Mouse (Mus musculus) hindbrain, embryonic 11.5 days (tissue): ENCODE data around the gene Hlx. TPM values are rescaled to one million over a fixed set of nuclear protein-coding genes. Genes with fewer than 3 reads are reported as not detected.

Source experiments
- ATAC-seq: fragments of 200-750 bp; cut with Nextera tagmentation; 2 replicates; pipeline ENCODE4 v1.8.0; 2017; ENCODE audit warnings: mild to moderate bottlenecking, moderate TSS enrichment, moderate library complexity; ENCODE audit not compliant: low FRiP score
- DNase-seq: peaks from one replicate; pipeline ENCODE4 v3.0.0-alpha.2; 2015; ENCODE audit warnings: low spot score
- H3K27ac ChIP-seq: fragments of 300-500 bp; sonication (generic); 2 replicates; pipeline ENCODE4 v1.5.1; 2014; ENCODE audit warnings: mild to moderate bottlenecking, low read depth, low read length
- H3K27me3 ChIP-seq: fragments of 300-500 bp; sonication (generic); 2 replicates; pipeline ENCODE4 v1.6.1; 2014; ENCODE audit warnings: mild to moderate bottlenecking, low read length, moderate library complexity, mixed read lengths; ENCODE audit not compliant: control insufficient read depth, insufficient read depth
- H3K36me3 ChIP-seq: fragments of 300-500 bp; sonication (generic); 2 replicates; pipeline ENCODE4 v1.6.1; 2014; ENCODE audit warnings: mild to moderate bottlenecking, low read length, moderate library complexity, mixed read lengths; ENCODE audit not compliant: control insufficient read depth, insufficient read depth
- H3K4me1 ChIP-seq: fragments of 300-500 bp; sonication (generic); replicated peaks from 2 replicates; pipeline ENCODE4 v1.6.1; 2014; ENCODE audit warnings: low read length, mixed read lengths; ENCODE audit not compliant: control insufficient read depth, insufficient read depth
- H3K4me2 ChIP-seq: fragments of 300-500 bp; sonication (generic); replicated peaks from 2 replicates; pipeline ENCODE4 v1.6.1; 2014; ENCODE audit warnings: mild to moderate bottlenecking, low read depth, low read length
- H3K4me3 ChIP-seq: fragments of 300-500 bp; sonication (generic); 2 replicates; pipeline ENCODE4 v1.5.1; 2014; ENCODE audit warnings: low read depth, low read length
- H3K9ac ChIP-seq: fragments of 300-500 bp; sonication (generic); 2 replicates; pipeline ENCODE4 v1.6.1; 2014; ENCODE audit warnings: low read depth, low read length
- H3K9me3 ChIP-seq: fragments of 300-500 bp; sonication (generic); 2 replicates; pipeline ENCODE4 v1.6.1; 2016; ENCODE audit warnings: low read length; ENCODE audit not compliant: control insufficient read depth
- WGBS: fragments of 180-500 bp; shearing (Covaris S2); extraction: QIAGEN DNeasy Blood & Tissue Kit; methylation state at CpG from one replicate; pipeline ENCODE4 v1.1.7; 2014; 5-methylcytosine and 5-hydroxymethylcytosine counted together
- polyA plus RNA-seq: library from polyadenylated mRNA; unstranded; fragments of >200 nt; fragmentation: Nextera tagmentation; extraction: Ambion mirVana; gene quantifications from 2 replicates; pipeline ENCODE4 v1.2.1, GENCODE M21; 2014

Hlx gene
- polyA plus RNA-seq, 1 experiment from 2014 or later: 3.9 TPM

DNA sequence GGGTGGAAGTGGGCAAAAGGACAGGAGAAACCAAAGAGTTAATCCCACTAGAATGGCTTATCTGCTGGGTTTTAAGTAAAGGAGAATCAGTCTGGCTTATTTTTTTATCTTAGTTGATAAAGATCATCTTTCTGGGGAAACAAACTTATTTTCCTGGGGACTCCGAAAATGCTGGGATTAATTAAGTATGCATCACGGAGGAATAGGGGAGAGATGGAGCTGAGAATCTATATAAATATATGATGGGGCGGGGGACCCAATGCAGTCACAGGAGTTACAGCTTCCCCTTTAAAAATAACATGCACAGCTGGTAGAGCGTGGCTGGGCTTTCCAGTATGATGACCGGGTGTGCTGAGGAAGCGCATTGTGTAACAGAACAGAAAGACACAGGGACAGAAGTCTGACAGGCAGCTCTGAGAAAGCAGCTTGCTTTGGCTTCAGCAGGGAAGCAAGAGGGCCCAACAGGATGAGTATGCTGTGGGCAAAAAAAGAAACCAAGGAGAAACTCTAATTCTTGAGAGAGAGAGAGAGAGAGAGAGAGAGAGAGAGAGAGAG, 3.8 kb downstream of the Hlx start:
- DNase-seq: peak; percentile 52

DNA sequence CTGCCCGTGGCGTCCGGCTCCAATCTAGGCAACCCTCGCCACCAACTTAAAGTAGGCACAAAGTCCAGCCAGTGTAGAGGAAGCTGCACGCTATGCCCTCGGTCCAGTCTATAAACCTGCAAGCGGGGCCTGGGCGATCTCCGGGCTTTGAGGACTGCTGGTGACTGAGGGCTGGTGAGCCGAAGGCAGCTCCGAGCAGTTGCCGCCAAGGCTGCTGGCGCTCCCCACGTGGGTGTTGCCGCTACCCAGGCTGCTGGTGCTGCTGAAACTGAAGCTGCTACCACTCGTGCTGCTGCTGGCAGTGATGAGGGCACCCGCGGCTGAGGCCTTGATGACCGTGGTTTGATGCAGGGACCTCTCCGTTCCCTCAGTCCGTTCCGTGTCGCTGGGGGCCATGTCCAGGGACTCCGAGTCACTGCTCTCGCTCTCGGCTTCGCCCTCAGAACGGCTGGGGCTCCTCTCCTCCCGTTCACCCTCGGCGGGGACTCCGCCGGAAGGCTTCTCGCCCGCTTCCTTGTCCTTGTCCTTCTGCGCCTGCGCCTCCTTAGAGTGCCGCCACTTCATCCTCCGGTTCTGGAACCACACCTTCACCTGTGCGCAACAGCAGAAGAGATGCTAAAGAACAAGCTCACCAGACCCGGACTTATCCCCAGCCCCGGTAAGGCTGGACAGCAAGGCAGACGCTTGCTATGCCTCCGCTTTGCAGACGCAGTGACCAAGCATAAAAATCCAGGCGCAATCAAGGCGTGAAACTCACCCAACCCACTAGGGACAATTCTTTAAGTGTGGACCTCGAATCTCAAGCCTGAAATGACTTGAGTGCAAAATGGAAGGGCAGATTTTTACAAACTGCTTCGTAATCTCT, 4.8 kb downstream of the Hlx start:
- H3K27ac ChIP-seq: no peak overlapping the region
- H3K36me3 ChIP-seq: no peaks in the 10 kb centered on the region
- peaks cover 16% of the 10 kb centered on the region; the same call in 1 of the 2 replicates for H3K4me1 ChIP-seq
- peaks cover 89% of the 10 kb centered on the region for H3K27me3 ChIP-seq
- H3K4me3 ChIP-seq: peak overlapping the region; percentile 27
- 0 out of 2 replicates have a peak, but pooled peaks have one; percentile 36 for ATAC-seq
- H3K9me3 ChIP-seq: no peaks in the 10 kb centered on the region
- H3K4me2 ChIP-seq: peak overlapping the region; percentile 44
- H3K9ac ChIP-seq: peak overlapping the region; percentile 42
- WGBS: 2% methylated on average over 49 of the region's 49 CpGs
- DNase-seq: peak; percentile 72

More for the DNA sequence above, 3.8 kb downstream of the Hlx start:
- H3K36me3 ChIP-seq: no peaks in the 10 kb centered on the region
- peaks cover 86% of the 10 kb centered on the region for H3K27me3 ChIP-seq
- no peak for ATAC-seq
- H3K4me2 ChIP-seq: no peak overlapping the region
- WGBS: 2% methylated on average over 6 of the region's 6 CpGs
- H3K4me1 ChIP-seq: peaks cover 18% of the 10 kb centered on the region; the same call in 1 of the 2 replicates
- H3K9ac ChIP-seq: no peak overlapping the region
- H3K4me3 ChIP-seq: no peak overlapping the region
- no peaks in the 10 kb centered on the region for H3K9me3 ChIP-seq
- no peak overlapping the region for H3K27ac ChIP-seq

DNA sequence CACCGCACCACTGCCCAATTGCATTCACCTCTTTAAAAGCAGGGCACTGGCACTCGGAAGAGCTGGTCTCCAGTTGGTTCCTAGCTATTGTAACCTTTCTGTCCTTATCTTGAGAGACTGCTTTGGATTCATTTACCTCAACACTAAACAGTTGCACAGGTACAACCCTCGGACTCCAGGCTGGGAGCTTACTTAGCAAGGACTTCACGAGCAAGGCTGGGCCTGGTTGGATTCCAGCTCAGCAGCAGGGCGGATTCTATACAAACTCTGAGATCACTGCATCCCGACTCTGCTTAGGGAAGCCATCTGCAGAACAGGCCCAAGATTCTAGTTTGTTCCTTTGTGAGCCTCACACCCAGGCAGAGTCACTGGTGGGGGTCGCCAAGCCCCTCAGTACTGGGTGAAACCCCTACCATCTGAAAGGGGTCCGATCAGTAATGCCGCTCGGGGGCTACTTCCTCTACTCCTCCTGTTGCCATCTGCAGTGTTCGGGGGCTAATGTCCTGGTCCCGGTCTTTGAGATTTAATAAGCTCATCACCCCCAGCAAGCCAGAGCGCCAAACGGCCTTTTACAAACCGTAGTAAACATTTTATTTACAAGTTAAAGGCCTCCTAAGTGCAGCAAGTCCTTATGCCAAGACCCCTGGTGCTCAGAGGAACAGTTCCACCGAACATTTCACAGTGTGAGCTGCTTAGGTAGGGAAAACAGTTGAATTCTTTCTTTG, 5.7 kb downstream of the Hlx start:
- DNase-seq: peak; percentile 51
- 4% methylated on average over 16 of the region's 16 CpGs for WGBS

DNA sequence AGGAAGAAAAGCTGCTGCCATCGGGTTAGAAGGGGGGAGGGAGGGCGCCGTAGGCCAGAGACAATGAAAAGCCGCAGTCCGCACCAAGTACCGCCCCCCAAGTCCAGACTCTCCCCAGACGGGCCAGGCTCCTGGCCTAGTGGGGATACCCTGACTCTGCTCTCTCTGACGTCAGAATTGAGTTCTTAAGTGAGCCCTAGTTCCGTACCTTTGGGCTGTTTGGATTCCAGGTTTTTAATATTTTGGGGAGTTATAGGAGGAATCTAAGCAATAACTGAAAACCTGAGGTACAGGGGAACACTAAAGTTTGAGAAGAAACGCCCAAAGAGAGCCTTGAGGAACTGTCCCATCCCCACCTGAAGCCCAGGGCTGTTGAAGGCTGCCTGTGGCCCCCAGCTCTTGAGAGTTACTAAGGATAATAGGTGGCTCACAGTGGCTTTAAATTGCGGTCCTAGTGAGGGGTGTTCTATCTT, 7.1 kb downstream of the Hlx start:
- Histone ChIP-seq H3K9ac (no peak overlapping the region), H3K36me3 (no peaks in the 10 kb centered on the region), H3K4me1 (peaks cover 8% of the 10 kb centered on the region; the same call in 1 of the 2 replicates), H3K27ac (no peak overlapping the region), H3K27me3 (peaks cover 95% of the 10 kb centered on the region), H3K9me3 (no peaks in the 10 kb centered on the region), H3K4me3 (no peak overlapping the region), H3K4me2 (no peak overlapping the region)
- ATAC-seq (no peak), DNase-seq (peak; percentile 42)
- WGBS: under 1% methylated on average over 11 of the region's 11 CpGs

More for the DNA sequence above, 5.7 kb downstream of the Hlx start:
- no peak for ATAC-seq
- H3K9me3 ChIP-seq: no peaks in the 10 kb centered on the region
- H3K36me3 ChIP-seq: no peaks in the 10 kb centered on the region
- peaks cover 94% of the 10 kb centered on the region for H3K27me3 ChIP-seq
- H3K27ac ChIP-seq: no peak overlapping the region
- no peak overlapping the region for H3K9ac ChIP-seq
- H3K4me1 ChIP-seq: peaks cover 12% of the 10 kb centered on the region; the same call in 1 of the 2 replicates
- H3K4me2 ChIP-seq: no peak overlapping the region
- peak overlapping the region; percentile 27 for H3K4me3 ChIP-seq

DNA sequence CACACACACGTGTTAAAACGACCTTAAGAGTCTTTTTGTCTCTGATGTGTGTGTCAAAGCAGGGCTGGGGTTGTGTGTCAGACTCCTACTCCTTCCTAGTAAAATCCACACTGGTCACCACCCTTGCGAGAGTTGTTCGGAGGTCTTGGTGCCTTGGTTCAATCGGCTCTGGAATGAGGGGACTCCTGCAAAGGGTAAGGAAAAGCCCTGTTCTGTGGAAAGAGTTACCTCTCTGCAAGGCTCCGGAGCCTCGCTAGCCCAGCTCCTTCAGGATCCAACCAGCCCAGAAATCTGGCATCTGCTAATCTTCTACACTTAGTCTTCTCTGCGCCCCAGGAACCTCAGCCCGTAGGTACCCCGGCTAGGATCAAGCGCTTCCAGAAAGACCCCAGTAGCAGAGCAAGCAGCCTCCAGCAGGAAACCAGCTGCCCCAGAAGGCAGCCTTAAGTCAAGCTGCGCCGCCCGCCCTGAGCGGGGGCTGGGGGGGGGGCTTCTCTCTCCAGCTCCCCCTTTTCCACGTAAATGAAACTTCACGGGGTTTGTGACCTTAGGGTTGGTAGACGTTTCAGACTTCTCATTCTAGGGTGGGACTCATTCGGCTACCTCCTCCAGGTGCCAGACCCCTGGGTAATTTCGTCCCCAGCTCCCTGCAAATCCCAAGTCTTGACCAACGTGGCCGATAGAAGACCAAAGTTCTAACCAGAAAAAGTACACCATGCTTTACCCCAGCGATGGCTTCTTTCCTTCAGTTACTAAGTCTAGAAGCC, 7.7 kb downstream of the Hlx start:
- no peak overlapping the region for H3K4me3 ChIP-seq
- no peak overlapping the region for H3K27ac ChIP-seq
- no peaks in the 10 kb centered on the region for H3K9me3 ChIP-seq
- H3K4me1 ChIP-seq: peaks cover 8% of the 10 kb centered on the region; the same call in 1 of the 2 replicates
- WGBS: 1% methylated on average over 23 of the region's 23 CpGs
- H3K36me3 ChIP-seq: no peaks in the 10 kb centered on the region
- H3K4me2 ChIP-seq: no peak overlapping the region
- DNase-seq (peak; percentile 51), ATAC-seq (no peak; the same call in 1 of the 2 replicates)
- H3K9ac ChIP-seq: no peak overlapping the region
- H3K27me3 ChIP-seq: peaks cover 95% of the 10 kb centered on the region

DNA sequence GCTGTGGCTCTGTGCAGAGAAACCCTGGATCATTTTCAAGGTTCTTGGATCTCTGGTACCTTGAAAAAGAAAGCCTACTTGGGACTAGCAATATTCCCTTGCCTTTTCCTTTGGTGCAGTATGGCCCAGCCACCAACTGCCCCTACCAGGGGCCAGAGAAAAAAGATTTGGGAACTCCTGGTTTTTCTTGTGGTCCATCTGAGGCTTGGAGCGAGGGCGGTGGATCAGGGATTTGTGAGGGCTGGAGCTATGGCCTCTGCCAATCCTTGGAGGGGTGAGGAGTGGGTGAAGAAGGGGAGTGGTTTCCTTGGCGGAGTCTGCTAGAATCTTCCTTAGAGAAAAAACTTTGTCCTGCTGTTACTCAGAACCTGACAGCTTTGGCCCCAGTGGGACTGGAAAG, 8.5 kb downstream of the Hlx start:
- no peak for ATAC-seq
- H3K4me3 ChIP-seq: no peak overlapping the region
- H3K9me3 ChIP-seq: no peaks in the 10 kb centered on the region
- H3K9ac ChIP-seq: no peak overlapping the region
- no peak overlapping the region for H3K4me2 ChIP-seq
- H3K27ac ChIP-seq: no peak overlapping the region
- DNase-seq: peak; percentile 37
- peaks cover 8% of the 10 kb centered on the region; the same call in 1 of the 2 replicates for H3K4me1 ChIP-seq
- no peaks in the 10 kb centered on the region for H3K36me3 ChIP-seq
- H3K27me3 ChIP-seq: peaks cover 97% of the 10 kb centered on the region
- WGBS: 6% methylated on average over 3 of the region's 3 CpGs

DNA sequence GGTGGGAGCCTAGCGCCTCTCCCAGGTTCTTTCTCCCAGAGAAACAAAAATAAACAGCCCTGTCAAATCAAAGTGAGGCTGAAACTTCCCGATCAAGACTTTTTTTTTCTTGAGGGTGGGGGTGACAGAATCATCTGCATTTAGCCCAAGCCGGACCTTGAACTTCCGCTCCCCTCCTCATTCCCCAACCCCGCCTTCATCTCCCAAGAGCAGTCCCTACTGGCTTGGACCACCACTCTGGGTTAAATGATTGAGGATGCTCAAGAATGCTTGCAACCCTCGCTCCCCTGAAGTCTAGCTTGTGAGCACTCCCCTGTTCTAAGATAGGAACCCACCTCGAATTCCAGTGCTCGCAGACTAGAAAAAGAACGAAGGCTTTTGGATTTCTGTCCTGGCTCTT, 11.3 kb downstream of the Hlx start:
- 1% methylated on average over 9 of the region's 9 CpGs for WGBS
- H3K4me2 ChIP-seq: no peak overlapping the region
- ATAC-seq (no peak), DNase-seq (peak; percentile 35)
- no peak overlapping the region for H3K4me3 ChIP-seq
- peaks cover 97% of the 10 kb centered on the region for H3K27me3 ChIP-seq
- H3K9me3 ChIP-seq: no peaks in the 10 kb centered on the region
- no peak overlapping the region for H3K9ac ChIP-seq
- H3K27ac ChIP-seq: no peak overlapping the region
- H3K4me1 ChIP-seq: no peaks in the 10 kb centered on the region; the same call in 1 of the 2 replicates
- H3K36me3 ChIP-seq: no peaks in the 10 kb centered on the region
